Mouse (Mus musculus) ovary, postnatal 36 days (tissue): ENCODE measurements around the gene Prl3a1.

Experiments used
- DNase-seq: peaks from one replicate; pipeline ENCODE4 v3.0.0; 2022; ENCODE audit warnings: low spot score, mixed read lengths

The Prl3a1 gene

DNA sequence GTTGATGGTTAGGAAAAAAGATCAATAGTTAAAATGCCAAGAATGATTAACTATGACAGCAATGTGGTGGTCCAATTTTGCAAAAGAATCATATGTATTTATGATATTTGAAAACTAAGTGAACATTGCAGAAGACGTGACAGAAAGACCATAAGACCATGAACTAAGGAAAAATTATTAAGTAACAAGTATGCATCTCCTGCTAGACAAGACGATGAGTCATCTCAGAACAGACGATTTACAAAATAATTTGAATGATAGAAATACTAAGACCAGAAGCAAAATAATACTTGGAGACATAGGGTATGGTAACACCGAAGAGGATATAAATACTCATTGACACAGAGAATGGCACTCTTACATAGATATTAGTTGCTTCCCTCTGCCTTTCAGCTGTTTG, at the start of gene Prl3a1:
Gene Prl3a1, plus strand, starts transcription at position 301 of the 400 bp plus-strand sequence.
- no peak for DNase-seq

DNA sequence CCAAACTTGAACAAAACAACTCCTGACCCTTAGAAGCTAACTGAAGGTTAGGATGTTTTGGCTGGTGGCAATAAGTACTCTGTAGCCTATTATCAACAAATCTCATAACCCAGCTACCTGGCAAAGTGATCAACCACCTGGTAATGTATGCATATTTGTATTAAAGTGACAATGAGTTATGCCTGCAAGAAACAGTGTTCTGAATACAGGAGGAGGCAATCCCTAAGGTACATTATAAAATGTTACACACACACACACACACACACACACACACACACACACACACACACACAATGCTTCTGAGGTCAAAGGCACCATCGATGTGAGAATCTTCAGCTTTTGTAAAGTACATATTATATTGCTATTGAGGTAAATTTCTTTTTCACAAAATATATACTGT, 17.7 kb upstream of the Prl3a1 start, which contains the start of gene Prl3b1:
Gene Prl3b1, plus strand, starts transcription at position 301 of the 400 bp plus-strand sequence.
- no peak for DNase-seq

DNA sequence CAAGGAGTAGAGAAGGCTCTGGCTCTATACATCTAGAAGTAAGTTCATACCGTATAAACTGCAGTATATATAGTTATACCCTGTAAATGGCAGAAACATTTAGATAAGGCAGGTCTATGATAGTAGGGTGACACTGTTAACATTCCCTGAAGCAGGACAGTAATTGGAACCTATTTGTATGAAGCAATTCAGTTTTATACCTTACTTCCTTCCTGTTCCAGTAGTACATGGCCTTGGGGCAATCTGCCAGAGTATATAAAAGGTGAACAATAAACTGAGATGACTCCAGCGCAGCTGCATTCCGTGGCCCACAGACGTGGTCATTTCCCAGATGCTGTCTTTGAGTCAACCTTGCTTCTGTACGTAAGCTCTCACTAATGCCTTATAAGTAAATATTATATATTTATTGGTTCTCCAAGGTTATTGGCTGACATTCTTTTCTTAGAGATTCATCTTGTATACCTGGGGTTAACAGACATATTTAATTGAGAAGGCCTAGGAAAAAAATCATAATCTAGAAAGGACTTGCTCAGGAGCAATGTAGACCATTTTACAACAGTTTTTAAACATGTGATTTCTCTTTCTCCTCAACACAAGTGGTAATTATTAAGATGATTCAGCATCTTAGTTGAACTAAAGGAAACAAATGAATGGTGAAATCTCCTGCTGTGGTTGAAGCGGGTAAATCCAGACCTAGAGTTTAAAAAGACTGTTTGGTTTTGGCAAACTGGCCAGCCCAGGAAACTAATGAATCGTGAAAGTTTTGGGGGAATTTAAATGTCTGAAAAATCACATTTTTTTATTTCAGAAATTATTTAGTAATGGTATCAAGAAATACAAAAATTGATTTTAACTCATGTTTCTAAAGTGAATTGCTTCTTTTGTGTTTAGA, 53.3 kb downstream of the Prl3a1 start, which contains the start of gene Prl6a1:
Gene Prl6a1, plus strand, starts transcription at position 294 of the 892 bp plus-strand sequence.
- DNase-seq: no peak
